Mouse (Mus musculus) lung, postnatal 4 days (tissue): Measurements from ENCODE around the gene E030018B13Rik.

Source experiments
- DNase-seq, 2 experiments: peaks; one replicate each; pipeline ENCODE4 v3.0.0; 2021

Gene E030018B13Rik

GRCm38 (mm10) chr7:63916268-63916907 is at the start of gene E030018B13Rik:
Gene E030018B13Rik, plus strand, starts transcription at chr7:63916857.
- DNase-seq = no peak

GRCm38 (mm10) chr7:63868356-63868918 is 48.2 kb upstream of the E030018B13Rik start:
- DNase-seq = no peak

DNA sequence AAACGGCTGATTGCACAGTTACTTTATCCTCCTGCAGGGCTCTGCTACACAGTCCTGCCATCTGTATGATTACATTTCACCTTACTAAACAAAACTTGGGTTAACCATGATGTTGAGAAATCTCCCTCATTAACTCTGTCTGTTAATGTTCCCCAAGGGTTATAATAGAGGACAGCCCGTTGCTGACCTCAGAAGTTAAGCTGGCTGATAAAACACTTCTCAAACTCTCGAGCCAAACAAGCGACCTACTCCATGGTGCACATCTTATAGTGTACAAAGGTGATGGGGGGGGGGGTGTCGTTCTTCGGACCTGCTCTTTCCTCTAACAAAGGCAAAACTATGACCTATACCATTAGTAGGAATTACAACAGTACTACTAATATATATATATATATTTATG is 45.0 kb upstream of the E030018B13Rik start:
- no peak for DNase-seq

- DNase-seq = peak in 1 of 2 experiments; percentile 45
These were observed 42.8 kb upstream of the E030018B13Rik start for GRCm38 (mm10) chr7:63873880-63874279.

- DNase-seq = no peak
These were observed 41.0 kb upstream of the E030018B13Rik start for GRCm38 (mm10) chr7:63875686-63876085.

DNA sequence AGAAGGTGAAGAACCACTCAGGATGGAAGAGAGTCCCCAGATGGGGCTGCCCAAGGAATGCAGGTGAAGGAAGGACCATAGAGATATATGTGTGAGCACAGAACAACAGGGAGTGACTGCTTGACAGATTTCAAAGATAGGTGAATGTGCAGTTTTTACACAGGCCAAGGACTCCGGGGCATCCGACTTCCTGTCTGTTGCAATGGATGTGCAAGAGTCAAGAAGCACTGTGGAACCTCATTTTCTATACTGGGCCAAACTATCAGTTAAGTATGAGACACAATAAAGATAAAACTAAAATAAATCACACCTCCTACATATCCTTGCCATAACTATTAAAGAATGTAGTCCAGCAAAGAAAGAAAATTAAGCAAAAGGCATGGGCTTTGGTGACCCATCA is 40.0 kb upstream of the E030018B13Rik start:
- no peak for DNase-seq

DNA sequence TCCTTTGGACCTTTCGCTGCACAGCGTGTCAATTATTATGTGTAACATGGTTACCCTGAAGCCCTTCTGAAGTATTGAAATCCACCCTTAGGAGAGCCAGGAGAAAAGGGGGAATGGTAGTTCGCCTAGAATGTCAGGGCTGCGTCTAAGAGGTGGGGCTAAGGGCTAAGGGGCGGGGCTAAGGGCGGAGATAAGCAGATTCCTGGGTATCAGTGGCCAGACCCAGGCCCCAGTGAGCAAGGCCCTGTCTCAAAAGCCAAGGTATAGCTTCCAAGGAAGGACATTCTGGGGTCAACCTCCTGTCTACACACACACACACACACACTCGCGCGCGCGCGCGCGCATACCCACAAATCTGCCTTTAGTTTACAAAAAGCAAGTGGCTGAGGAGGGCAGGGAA is 39.0 kb upstream of the E030018B13Rik start:
- DNase-seq = no peak

DNA sequence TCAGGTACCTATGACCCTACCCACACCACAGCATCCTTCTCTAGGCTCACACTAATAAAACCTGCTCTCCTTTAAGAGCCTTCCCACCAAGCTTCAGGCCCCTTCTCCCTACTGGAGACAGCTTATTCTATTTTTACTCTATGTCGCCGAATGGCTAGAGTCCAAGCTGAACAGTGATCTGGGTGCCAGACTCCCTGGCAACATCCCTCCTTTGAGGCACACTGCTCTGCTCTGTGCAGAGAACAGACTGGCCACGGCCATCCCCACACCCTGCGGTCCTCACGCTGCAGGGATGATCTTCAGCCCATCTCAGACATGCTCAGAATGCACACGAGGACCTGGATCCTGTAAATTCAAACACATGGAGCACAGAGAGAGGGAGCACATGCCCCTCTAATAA is 37.1 kb upstream of the E030018B13Rik start:
- no peak for DNase-seq

GRCm38 (mm10) chr7:63882739-63883138 is 33.9 kb upstream of the E030018B13Rik start:
- DNase-seq = no peak

- no peak for DNase-seq
These were observed 31.6 kb upstream of the E030018B13Rik start for GRCm38 (mm10) chr7:63885025-63885424.

GRCm38 (mm10) chr7:63887034-63887551 is 29.6 kb upstream of the E030018B13Rik start:
- peak in 1 of 2 experiments; percentile 62 for DNase-seq

DNA sequence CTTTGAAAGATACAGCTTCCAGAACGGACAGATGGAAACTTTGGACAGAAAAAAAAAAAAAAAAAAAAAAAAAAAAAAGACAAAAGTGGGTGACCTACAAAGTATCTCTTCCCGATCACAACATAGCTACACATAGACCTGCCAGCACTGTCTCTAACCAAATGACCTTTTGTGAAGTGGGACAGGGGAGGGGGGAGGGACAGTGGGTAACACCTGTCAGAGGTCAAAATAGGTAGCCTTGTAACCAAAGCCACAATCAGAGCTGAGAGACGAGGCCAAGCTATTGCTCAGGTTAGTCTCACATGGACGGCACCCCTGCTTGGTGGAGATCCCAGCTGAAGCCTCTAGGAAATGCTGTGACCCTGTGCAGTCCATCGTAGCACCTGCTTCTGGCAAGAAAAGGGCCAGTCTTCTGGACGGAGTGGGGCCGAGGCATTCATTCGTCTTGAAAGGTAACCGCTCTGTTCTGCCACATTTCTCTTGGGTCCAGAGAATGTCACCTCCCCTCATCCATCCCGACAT is 29.0 kb upstream of the E030018B13Rik start:
- no peak for DNase-seq

GRCm38 (mm10) chr7:63888674-63889073 is 28.0 kb upstream of the E030018B13Rik start:
- DNase-seq = no peak

GRCm38 (mm10) chr7:63889116-63889975 is 27.3 kb upstream of the E030018B13Rik start:
- DNase-seq = no peak

- DNase-seq = no peak
These were observed 25.1 kb upstream of the E030018B13Rik start for GRCm38 (mm10) chr7:63891488-63892075.

GRCm38 (mm10) chr7:63893201-63893600 is 23.5 kb upstream of the E030018B13Rik start:
- DNase-seq = no peak

GRCm38 (mm10) chr7:63893729-63894128 is 22.9 kb upstream of the E030018B13Rik start:
- no peak for DNase-seq

GRCm38 (mm10) chr7:63894662-63895061 is 22.0 kb upstream of the E030018B13Rik start:
- DNase-seq = no peak

GRCm38 (mm10) chr7:63895223-63895622 is 21.4 kb upstream of the E030018B13Rik start:
- no peak for DNase-seq

GRCm38 (mm10) chr7:63896276-63896967 is 20.2 kb upstream of the E030018B13Rik start:
- no peak for DNase-seq

DNA sequence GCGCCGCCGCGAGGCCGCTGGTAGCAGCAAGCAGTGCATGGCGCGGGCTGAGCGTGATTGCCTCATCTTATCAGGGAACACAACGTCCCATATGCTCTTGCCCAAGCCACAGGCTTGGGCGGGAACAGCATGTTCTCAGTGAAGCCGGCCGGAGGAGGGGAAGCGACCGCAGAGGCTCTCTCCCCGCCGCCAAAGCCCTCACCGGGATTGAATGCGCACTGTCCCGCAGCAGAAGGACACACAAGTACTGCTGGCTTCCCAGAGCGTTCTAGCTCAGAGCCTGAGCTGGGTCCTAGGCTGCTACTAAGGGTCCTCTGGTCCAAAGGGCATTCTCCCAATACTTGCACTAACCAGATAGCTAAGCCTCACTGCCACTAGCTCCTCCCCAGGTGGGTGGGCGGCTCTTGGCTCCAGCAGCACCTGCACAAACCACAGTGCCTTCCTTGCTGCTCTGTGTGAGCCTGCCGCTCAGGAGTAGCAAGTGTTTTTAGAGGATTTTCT is 19.6 kb upstream of the E030018B13Rik start:
- DNase-seq = peak; percentile 92 to 95

GRCm38 (mm10) chr7:63897655-63898054 is 19.0 kb upstream of the E030018B13Rik start:
- no peak for DNase-seq
